ENCODE assay signal across 8 mouse cellular contexts in genomic region chr3:98025921-98026880, GRCm38 (mm10). TPM values are rescaled to one million over a fixed set of nuclear protein-coding genes. Genes with fewer than 3 reads are reported as not detected.
DNase-seq lines count a peak whose midpoint lies in the region; ATAC-seq and TF ChIP-seq lines count a peak whose summit lies in the region.

No protein-coding gene starts in this region.

- no peak for TF ChIP-seq POLR2A in spleen, adult 2 months (IDR thresholded peaks at IDR 0.05; ENCODE audit: low read depth, low read length)
- no peak for TF ChIP-seq POLR2A in limb, embryonic 14.5 days (IDR thresholded peaks at IDR 0.05; ENCODE audit: borderline replicate concordance, extremely low read depth, insufficient read depth, insufficient read length)
- TF ChIP-seq POLR2A in myocyte (IDR thresholded peaks at IDR 0.05; ENCODE audit: insufficient read length, low read depth): no peak

- no peak overlapping the region for H3ac ChIP-seq in myocyte (ENCODE audit: control insufficient read depth, insufficient read length)

- 61% methylated on average over 10 of the region's 10 CpGs for WGBS in spleen, adult 2 months
- WGBS in heart, embryonic 15.5 days: 25% methylated on average over 10 of the region's 10 CpGs
- WGBS in limb, embryonic 14.5 days: 45% methylated on average over 10 of the region's 10 CpGs

- H3K27me3 ChIP-seq in spleen, adult 2 months (ENCODE audit: control insufficient read depth, insufficient read depth, low read length): no peaks in the 10 kb centered on the region
- no peaks in the 10 kb centered on the region for H3K27me3 ChIP-seq in heart, embryonic 15.5 days
- no peaks in the 10 kb centered on the region for H3K27me3 ChIP-seq in limb, embryonic 14.5 days (ENCODE audit: control insufficient read depth, insufficient read depth, low read length)
- H3K27me3 ChIP-seq in myocyte (ENCODE audit: control insufficient read depth, insufficient read depth, insufficient read length): no peaks in the 10 kb centered on the region

- TF ChIP-seq CTCF in spleen, adult 2 months (IDR thresholded peaks at IDR 0.05; ENCODE audit: extremely low read depth, insufficient read depth, insufficient read length, insufficient replicate concordance): no peak

- peaks cover 91% of the 10 kb centered on the region for H3K79me2 ChIP-seq in myocyte (ENCODE audit: control insufficient read depth, insufficient read depth)

- no peak overlapping the region for H3K4me3 ChIP-seq in spleen, adult 2 months (ENCODE audit: extremely low read depth, insufficient read depth, insufficient read length)
- no peak overlapping the region for H3K4me3 ChIP-seq in heart, embryonic 15.5 days
- H3K4me3 ChIP-seq in limb, embryonic 14.5 days (replicated peaks; ENCODE audit: low read length): no peak overlapping the region
- H3K4me3 ChIP-seq in myocyte: peak overlapping the region; percentile 1

- H3K4me1 ChIP-seq in spleen, adult 2 months (ENCODE audit: control insufficient read depth, insufficient read depth, insufficient read length): peaks cover 30% of the 10 kb centered on the region; the same call in 1 of the 2 replicates
- peaks cover 79% of the 10 kb centered on the region for H3K4me1 ChIP-seq in heart, embryonic 15.5 days (replicated peaks)
- peaks cover 80% of the 10 kb centered on the region for H3K4me1 ChIP-seq in limb, embryonic 14.5 days (ENCODE audit: control insufficient read depth, insufficient read depth, low read length)

- peak; percentile 67 for ATAC-seq in heart, embryonic 15.5 days (replicated peaks; ENCODE audit: insufficient number of reproducible peaks, insufficient read depth, low FRiP score, low read depth)
- peak; percentile 42 for ATAC-seq in limb, embryonic 14.5 days (ENCODE audit: low FRiP score, low read depth)

- no peaks in the 10 kb centered on the region for H3K9me3 ChIP-seq in heart, embryonic 15.5 days (replicated peaks)
- H3K9me3 ChIP-seq in limb, embryonic 14.5 days (ENCODE audit: control insufficient read depth, low read length): no peaks in the 10 kb centered on the region

- peak overlapping the region; percentile 69 for H3K27ac ChIP-seq in spleen, adult 2 months (ENCODE audit: insufficient read depth, low read length)
- peak overlapping the region; percentile 98 for H3K27ac ChIP-seq in heart, embryonic 15.5 days
- peak overlapping the region; percentile 76 for H3K27ac ChIP-seq in limb, embryonic 14.5 days (replicated peaks; ENCODE audit: low read depth, low read length)

- peak overlapping the region; percentile 66 for H3K4me2 ChIP-seq in heart, embryonic 15.5 days
- H3K4me2 ChIP-seq in limb, embryonic 14.5 days (replicated peaks; ENCODE audit: low read depth, low read length, severe bottlenecking): peak overlapping the region; percentile 45; the same call in 1 of the 2 replicates
- H3K4me2 ChIP-seq in myocyte (ENCODE audit: low read depth): peak overlapping the region; percentile 84

- DNase-seq in spleen, adult 2 months (ENCODE audit: low read depth in 1 of 2, low spot score in 2 of 2): no peak
- DNase-seq in spleen, adult 18-20 months: no peak
- peak; percentile 52 for DNase-seq in limb, embryonic 14.5 days (ENCODE audit: low spot score)
- DNase-seq in cerebellum, postnatal 36 days: no peak
- no peak for DNase-seq in right cerebral cortex, postnatal 36 days (ENCODE audit: low spot score in 2 of 2)
- DNase-seq in thymus, postnatal 25 days: no peak

- no peaks in the 10 kb centered on the region for H3K36me3 ChIP-seq in spleen, adult 2 months (ENCODE audit: control insufficient read depth, insufficient read depth, low read length)
- H3K36me3 ChIP-seq in heart, embryonic 15.5 days: no peaks in the 10 kb centered on the region
- no peaks in the 10 kb centered on the region for H3K36me3 ChIP-seq in limb, embryonic 14.5 days (ENCODE audit: control insufficient read depth, insufficient read depth, low read length)
- no peaks in the 10 kb centered on the region for H3K36me3 ChIP-seq in myocyte (ENCODE audit: control insufficient read depth, insufficient read depth)

- peak overlapping the region; percentile 24; the same call in 1 of the 2 replicates for H3K9ac ChIP-seq in heart, embryonic 15.5 days
- H3K9ac ChIP-seq in limb, embryonic 14.5 days (ENCODE audit: low read depth, low read length, severe bottlenecking): no peak overlapping the region

TF ChIP-seq in myocyte, 11 proteins besides CTCF, POLR2A, EP300 and RAD21:
- TF ChIP-seq TCF3 (IDR thresholded peaks at IDR 0.05; ENCODE audit: insufficient read length, low read depth) (peak; percentile 49), POLR2AphosphoS2 (IDR thresholded peaks at IDR 0.05; ENCODE audit: insufficient read length, low read depth) (no peak), USF1 (IDR thresholded peaks at IDR 0.05; ENCODE audit: low read depth) (peak; percentile 50), MYOD1 (IDR thresholded peaks at IDR 0.05; ENCODE audit: control insufficient read depth in 1 of 3, insufficient read length in 2 of 3, low read depth in 2 of 3) (peak; percentile 80 to 94 (median 90)), TCF12 (IDR thresholded peaks at IDR 0.05; ENCODE audit: insufficient read depth, poor library complexity, severe bottlenecking) (peak; percentile 55), MYOG (IDR thresholded peaks at IDR 0.05; ENCODE audit: control insufficient read depth in 1 of 3, insufficient read depth in 1 of 3, insufficient read length in 2 of 3, low read depth in 2 of 3) (peak; percentile 57 to 90 (median 60))

RNA-seq across cellular contexts. Expression of gene Notch2, which starts 12.9 kb away (rescaled TPM):
- 45.7 and 63.3 TPM in 2 replicates for polyA plus RNA-seq in spleen, adult 2 months (2012; rRNA removed)
- polyA plus RNA-seq in heart, embryonic 15.5 days (2015; fragmentation: Nextera tagmentation; extraction: Ambion mirVana): 11.5 and 15.7 TPM in 2 replicates
- 38.7 and 49.0 TPM in 2 replicates for polyA plus RNA-seq in limb, embryonic 14.5 days (2012; rRNA removed)
- polyA plus RNA-seq in limb, embryonic 14.5 days (2014; fragmentation: Nextera tagmentation; extraction: Ambion mirVana): 48.5 and 54.2 TPM in 2 replicates
- 15.1 TPM for polyA plus RNA-seq in myocyte (2012; fragmentation: generic; extraction: Trizol)
